Mouse (Mus musculus): ENCODE results near the gene Mtor. TPM values are rescaled to one million over a fixed set of nuclear protein-coding genes. Genes with fewer than 3 reads are reported as not detected.

Gene Mtor
- polyA plus RNA-seq, 1 experiment from 2014 or later = 19.3 TPM

DNA sequence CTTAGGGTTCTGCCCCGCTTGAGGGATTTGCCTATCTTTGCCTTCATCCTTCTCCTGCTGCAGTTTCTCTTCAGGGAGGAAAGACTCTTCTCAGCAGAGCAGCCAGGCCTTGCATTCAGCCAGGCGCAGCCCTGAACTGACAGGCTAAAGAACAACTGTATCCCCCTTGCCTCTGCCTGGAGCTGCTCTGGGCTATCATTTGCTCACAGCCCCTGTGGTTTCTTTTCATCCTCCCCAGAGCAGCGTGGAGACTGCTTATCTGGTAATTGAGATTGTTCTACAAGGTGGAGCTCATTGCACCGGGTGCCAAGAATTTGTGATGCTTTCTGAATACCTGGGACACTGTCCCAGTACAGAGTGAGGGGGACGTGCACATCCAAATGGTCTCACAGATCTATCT is 19.9 kb upstream of the Mtor start:
- peaks cover 8% of the 10 kb centered on the region for H3K4me1 ChIP-seq (replicated peaks)
- ATAC-seq (ENCODE audit: insufficient number of reproducible peaks, insufficient read depth, low FRiP score, low TSS enrichment, low read depth) = no peak

DNA sequence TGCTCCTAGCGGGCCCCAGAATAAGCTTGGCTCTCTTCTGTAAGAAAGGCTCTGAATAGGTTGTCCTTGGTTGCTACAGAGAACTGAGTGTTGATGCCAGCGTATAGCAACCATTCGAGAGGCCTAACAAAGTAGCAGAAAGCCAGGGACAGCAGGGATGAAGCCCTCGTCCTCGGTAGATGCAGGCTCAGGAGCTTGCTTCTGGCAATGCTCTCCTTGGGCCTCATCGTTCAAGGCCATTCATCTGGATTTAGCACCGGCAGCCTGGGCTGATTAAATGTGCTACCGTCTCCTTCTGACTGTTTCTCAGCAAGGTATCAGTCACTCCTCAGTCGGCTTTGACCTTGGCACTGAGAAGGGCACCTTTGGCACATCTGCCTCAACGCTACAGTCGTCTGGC is 19.3 kb upstream of the Mtor start:
- H3K36me3 ChIP-seq = peaks cover 6% of the 10 kb centered on the region; the same call in 1 of the 2 replicates
- H3K9me3 ChIP-seq = no peaks in the 10 kb centered on the region
- H3K4me3 ChIP-seq (replicated peaks) = no peak overlapping the region
- ATAC-seq (ENCODE audit: insufficient number of reproducible peaks, insufficient read depth, low FRiP score, low TSS enrichment, low read depth) = no peak
- no peak overlapping the region for H3K4me2 ChIP-seq
- H3K9ac ChIP-seq (replicated peaks) = no peak overlapping the region
- WGBS = 83% methylated on average over 11 of the region's 11 CpGs
- H3K27me3 ChIP-seq = no peaks in the 10 kb centered on the region
- no peak overlapping the region for H3K27ac ChIP-seq
- H3K4me1 ChIP-seq (replicated peaks) = peaks cover 8% of the 10 kb centered on the region

More for the DNA sequence above, 19.9 kb upstream of the Mtor start:
- WGBS = 84% methylated on average over 5 of the region's 5 CpGs
- no peak overlapping the region for H3K4me2 ChIP-seq
- H3K9ac ChIP-seq (replicated peaks) = no peak overlapping the region
- no peaks in the 10 kb centered on the region for H3K9me3 ChIP-seq
- H3K27ac ChIP-seq = no peak overlapping the region
- peaks cover under 1% of the 10 kb centered on the region; the same call in 1 of the 2 replicates for H3K36me3 ChIP-seq
- no peak overlapping the region for H3K4me3 ChIP-seq (replicated peaks)
- H3K27me3 ChIP-seq = no peaks in the 10 kb centered on the region

DNA sequence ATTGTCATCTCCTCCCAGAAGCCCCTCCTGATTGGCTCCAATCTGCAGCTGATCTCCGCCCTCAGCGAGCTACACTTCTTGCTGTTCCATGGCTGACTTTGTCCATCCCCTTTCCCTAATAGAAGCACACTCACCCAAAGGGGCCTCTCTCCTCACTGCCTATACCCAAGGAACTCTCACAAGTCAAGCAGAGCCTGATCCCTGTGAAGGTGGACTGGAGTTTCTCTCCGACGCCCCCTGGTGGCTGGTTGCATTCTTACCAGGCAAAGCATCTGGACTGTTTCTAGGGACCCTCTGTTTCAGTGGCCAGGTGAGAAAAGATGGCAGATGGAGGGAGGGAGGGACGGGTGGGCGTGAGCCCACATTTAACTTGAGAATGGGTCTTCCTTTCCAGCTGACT is 18.7 kb upstream of the Mtor start:
- Histone ChIP-seq H3K4me3 (replicated peaks) (no peak overlapping the region), H3K27me3 (no peaks in the 10 kb centered on the region), H3K9ac (replicated peaks) (no peak overlapping the region), H3K9me3 (no peaks in the 10 kb centered on the region), H3K4me2 (no peak overlapping the region), H3K4me1 (replicated peaks) (peaks cover 8% of the 10 kb centered on the region), H3K36me3 (peaks cover 12% of the 10 kb centered on the region; the same call in 1 of the 2 replicates), H3K27ac (no peak overlapping the region)
- ATAC-seq (ENCODE audit: insufficient number of reproducible peaks, insufficient read depth, low FRiP score, low TSS enrichment, low read depth) = 0 out of 2 replicates have a peak, but pooled peaks have one; percentile 38
- whole genome bisulfite sequencing = 20% methylated on average over 6 of the region's 6 CpGs

DNA sequence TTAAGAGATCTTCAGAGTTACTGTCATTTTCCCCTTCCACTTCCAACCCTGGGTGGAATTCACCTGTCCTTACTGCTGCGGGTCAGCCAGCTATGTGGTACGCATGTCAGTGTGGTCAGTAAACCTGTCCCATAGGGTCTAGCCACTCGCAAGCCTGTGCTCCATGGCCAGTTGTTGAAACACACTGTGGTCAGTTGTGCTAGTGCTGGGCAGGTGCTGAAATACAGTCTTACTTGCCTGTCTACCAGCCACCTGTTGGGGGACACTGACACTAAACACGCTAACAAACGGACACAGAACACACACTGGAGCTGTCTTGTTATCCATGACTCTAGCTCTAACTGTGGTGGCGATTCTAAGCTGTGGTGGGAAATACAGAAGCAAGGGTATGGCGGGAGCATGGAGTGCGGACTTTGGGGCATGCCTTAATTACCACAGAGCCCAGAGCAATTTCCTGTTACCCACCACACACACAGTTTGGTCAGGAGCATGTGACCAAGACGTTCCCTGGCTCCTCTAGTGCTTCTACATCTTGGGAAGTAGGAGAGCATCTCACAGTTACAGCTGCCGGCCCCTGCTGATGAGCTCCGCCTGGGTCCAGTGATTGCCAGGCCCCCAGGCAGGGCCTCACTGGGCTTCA is 17.4 kb upstream of the Mtor start:
- Histone ChIP-seq H3K36me3 (peaks cover 21% of the 10 kb centered on the region; the same call in 1 of the 2 replicates), H3K9me3 (no peaks in the 10 kb centered on the region), H3K27me3 (no peaks in the 10 kb centered on the region), H3K27ac (no peak overlapping the region), H3K4me3 (replicated peaks) (no peak overlapping the region), H3K4me2 (no peak overlapping the region), H3K4me1 (replicated peaks) (peaks cover 8% of the 10 kb centered on the region), H3K9ac (replicated peaks) (no peak overlapping the region)
- 71% methylated on average over 11 of the region's 11 CpGs for WGBS
- ATAC-seq (ENCODE audit: insufficient number of reproducible peaks, insufficient read depth, low FRiP score, low TSS enrichment, low read depth) = no peak

DNA sequence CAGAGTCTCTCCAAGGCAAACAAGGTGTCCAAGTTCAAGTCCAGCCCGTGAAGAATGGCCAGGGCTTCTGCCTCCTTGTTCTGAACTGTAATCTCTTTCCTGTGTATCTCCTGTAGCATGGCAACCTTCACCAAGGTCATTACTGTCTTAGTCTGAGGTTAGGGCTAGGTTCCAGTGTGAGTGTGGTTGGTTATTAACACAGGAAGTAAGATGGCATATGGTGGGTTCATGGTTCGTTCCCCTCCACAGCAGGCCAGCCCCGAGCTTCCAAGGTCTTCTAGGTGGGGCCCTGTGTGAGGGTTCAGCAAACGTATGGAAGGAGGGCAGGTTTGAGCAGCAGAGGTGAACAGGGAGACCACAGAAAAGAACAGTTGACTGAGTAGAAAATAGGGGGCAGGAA is 15.9 kb upstream of the Mtor start:
- no peak overlapping the region for H3K4me2 ChIP-seq
- no peak overlapping the region for H3K9ac ChIP-seq (replicated peaks)
- no peaks in the 10 kb centered on the region for H3K9me3 ChIP-seq
- ATAC-seq (ENCODE audit: insufficient number of reproducible peaks, insufficient read depth, low FRiP score, low TSS enrichment, low read depth) = no peak
- 79% methylated on average over 4 of the region's 4 CpGs for WGBS
- no peaks in the 10 kb centered on the region for H3K27me3 ChIP-seq
- peaks cover 2% of the 10 kb centered on the region; the same call in 1 of the 2 replicates for H3K4me1 ChIP-seq (replicated peaks)
- peaks cover 26% of the 10 kb centered on the region for H3K36me3 ChIP-seq
- H3K27ac ChIP-seq = no peak overlapping the region
- no peak overlapping the region for H3K4me3 ChIP-seq (replicated peaks)

DNA sequence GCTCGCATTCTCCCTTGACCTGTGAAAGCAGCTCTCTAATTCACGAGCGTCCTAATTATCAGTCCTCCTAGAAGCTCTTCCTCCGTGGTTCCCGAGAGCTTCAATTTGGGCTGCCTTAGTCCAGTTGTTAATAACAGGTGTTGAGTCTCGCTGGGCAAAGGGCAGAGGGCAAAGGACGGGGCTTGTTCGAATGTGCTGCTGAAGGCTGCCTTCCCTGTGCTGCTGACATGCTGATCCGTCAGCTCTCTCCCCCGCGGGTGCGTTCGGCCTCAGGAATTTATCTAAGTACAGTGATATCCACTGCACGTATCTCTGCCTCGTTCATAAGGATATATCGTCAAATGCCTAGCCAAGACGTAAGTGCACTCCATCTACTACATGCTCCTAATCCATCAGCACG is 15.1 kb upstream of the Mtor start:
- Histone ChIP-seq H3K27ac (no peak overlapping the region), H3K9ac (replicated peaks) (no peak overlapping the region), H3K9me3 (no peaks in the 10 kb centered on the region), H3K4me1 (replicated peaks) (no peaks in the 10 kb centered on the region; the same call in 1 of the 2 replicates), H3K27me3 (no peaks in the 10 kb centered on the region), H3K4me2 (no peak overlapping the region), H3K4me3 (replicated peaks) (no peak overlapping the region), H3K36me3 (peaks cover 26% of the 10 kb centered on the region)
- 78% methylated on average over 18 of the region's 18 CpGs for WGBS
- ATAC-seq (ENCODE audit: insufficient number of reproducible peaks, insufficient read depth, low FRiP score, low TSS enrichment, low read depth) = no peak

DNA sequence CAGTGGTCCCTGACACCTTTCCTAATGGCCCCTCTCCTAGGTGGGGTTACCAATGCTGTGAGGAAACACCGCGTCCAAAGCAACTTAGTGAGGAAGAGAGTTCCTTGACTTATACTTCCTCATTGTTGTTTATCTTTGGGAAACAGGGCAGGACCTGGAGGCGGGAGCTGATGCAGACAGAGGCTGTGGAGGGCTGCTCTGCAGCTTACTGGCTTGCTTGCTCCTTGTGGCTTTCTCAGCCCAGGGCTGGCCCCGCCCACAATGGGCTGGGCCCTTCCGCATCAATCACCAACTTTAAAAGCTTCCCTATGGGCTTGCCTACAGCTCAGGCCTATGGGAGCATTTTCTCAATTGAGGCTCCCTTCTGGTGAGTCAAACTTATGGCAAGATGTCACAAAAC is 14.6 kb upstream of the Mtor start:
- H3K4me2 ChIP-seq = no peak overlapping the region
- ATAC-seq (ENCODE audit: insufficient number of reproducible peaks, insufficient read depth, low FRiP score, low TSS enrichment, low read depth) = no peak
- peaks cover 26% of the 10 kb centered on the region for H3K36me3 ChIP-seq
- H3K4me1 ChIP-seq (replicated peaks) = no peaks in the 10 kb centered on the region; the same call in 1 of the 2 replicates
- H3K4me3 ChIP-seq (replicated peaks) = no peak overlapping the region
- H3K27ac ChIP-seq = no peak overlapping the region
- 75% methylated on average over 5 of the region's 5 CpGs for WGBS
- H3K9me3 ChIP-seq = no peaks in the 10 kb centered on the region
- no peaks in the 10 kb centered on the region for H3K27me3 ChIP-seq
- no peak overlapping the region for H3K9ac ChIP-seq (replicated peaks)

DNA sequence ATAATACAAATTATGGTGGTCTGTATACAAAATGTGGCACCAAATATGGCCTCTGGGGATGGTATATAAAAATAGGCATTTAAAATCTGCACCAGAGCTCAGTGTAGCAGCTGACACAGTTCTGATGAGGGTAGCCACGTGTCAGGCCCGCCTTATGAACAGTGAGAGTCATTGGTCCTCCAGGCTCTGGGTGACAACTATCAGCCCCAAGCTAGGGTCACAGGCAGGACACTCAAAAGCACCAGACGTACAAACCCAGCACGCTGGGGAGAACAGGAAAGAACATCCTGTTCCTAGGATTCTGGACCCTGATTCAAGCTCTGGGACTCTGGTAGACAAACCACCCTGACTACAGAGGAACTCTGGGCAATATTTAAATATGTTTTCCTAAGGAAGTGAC is 13.9 kb upstream of the Mtor start:
- no peak overlapping the region for H3K4me2 ChIP-seq
- no peaks in the 10 kb centered on the region; the same call in 1 of the 2 replicates for H3K4me1 ChIP-seq (replicated peaks)
- no peak overlapping the region for H3K9ac ChIP-seq (replicated peaks)
- no peak overlapping the region for H3K4me3 ChIP-seq (replicated peaks)
- ATAC-seq (ENCODE audit: insufficient number of reproducible peaks, insufficient read depth, low FRiP score, low TSS enrichment, low read depth) = no peak
- H3K27ac ChIP-seq = no peak overlapping the region
- H3K9me3 ChIP-seq = no peaks in the 10 kb centered on the region
- H3K27me3 ChIP-seq = no peaks in the 10 kb centered on the region
- peaks cover 26% of the 10 kb centered on the region for H3K36me3 ChIP-seq
- WGBS = 86% methylated on average over 4 of the region's 4 CpGs

DNA sequence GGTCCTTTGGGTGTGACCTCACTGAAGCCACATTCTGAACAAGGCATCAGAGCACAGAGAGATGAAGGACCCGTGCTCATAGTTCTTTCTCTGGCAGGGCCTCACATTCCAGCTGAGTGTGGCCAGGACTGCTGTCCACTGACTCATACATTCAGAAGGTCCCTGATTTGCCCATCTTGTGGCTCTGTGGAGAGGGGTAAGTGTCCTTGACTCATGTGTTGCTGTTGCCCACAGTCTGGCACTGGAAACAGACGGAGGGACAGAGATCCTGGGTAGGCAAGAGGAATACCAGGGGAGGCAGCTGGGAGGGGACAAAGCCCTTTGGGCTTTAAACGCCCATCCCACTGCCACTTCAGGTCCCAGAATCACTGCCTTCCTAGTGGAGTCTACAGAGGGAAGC is 13.3 kb upstream of the Mtor start:
- H3K4me3 ChIP-seq (replicated peaks) = no peak overlapping the region
- no peaks in the 10 kb centered on the region for H3K9me3 ChIP-seq
- H3K27me3 ChIP-seq = no peaks in the 10 kb centered on the region
- no peak overlapping the region for H3K4me2 ChIP-seq
- WGBS = 82% methylated on average over 3 of the region's 3 CpGs
- no peak overlapping the region for H3K27ac ChIP-seq
- H3K9ac ChIP-seq (replicated peaks) = no peak overlapping the region
- ATAC-seq (ENCODE audit: insufficient number of reproducible peaks, insufficient read depth, low FRiP score, low TSS enrichment, low read depth) = no peak
- H3K4me1 ChIP-seq (replicated peaks) = no peaks in the 10 kb centered on the region; the same call in 1 of the 2 replicates
- H3K36me3 ChIP-seq = peaks cover 26% of the 10 kb centered on the region

DNA sequence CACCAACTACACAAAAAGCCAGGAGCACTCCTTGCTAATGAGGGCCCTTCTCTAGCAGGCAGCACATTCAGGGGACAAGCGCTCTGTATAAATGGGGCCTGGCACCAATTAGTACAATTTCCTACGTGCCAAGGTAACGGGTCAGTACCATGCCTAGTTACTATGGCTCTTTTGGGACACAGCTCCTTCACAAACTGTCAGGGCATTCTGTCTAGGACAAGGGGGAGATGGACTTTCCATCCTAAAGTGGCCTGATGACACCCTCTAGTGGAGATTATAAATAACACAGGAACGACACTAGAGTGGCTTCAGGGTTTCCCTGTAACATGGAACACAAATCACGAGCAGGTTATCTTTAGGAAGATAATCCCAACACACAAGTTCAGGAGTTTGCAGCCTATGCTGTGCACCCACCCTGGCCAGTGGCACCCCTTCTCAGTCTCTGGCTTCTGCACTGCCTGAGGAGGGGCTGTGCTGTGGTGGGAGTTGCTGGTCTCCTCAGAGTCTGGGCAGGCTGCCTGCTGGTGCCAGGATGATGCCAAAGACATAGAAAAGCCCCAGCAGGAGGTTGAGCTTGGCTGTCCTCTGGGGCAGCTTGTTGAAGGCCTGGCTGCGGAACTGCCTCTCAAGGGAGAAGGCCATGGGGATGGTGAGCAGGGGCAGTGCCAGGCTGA is 12.6 kb upstream of the Mtor start:
- Histone ChIP-seq H3K4me2 (no peak overlapping the region), H3K9ac (replicated peaks) (no peak overlapping the region), H3K36me3 (peaks cover 26% of the 10 kb centered on the region), H3K27me3 (no peaks in the 10 kb centered on the region), H3K9me3 (no peaks in the 10 kb centered on the region), H3K4me1 (replicated peaks) (no peaks in the 10 kb centered on the region; the same call in 1 of the 2 replicates), H3K4me3 (replicated peaks) (no peak overlapping the region), H3K27ac (no peak overlapping the region)
- no peak for ATAC-seq (ENCODE audit: insufficient number of reproducible peaks, insufficient read depth, low FRiP score, low TSS enrichment, low read depth)
- WGBS = 69% methylated on average over 6 of the region's 6 CpGs

DNA sequence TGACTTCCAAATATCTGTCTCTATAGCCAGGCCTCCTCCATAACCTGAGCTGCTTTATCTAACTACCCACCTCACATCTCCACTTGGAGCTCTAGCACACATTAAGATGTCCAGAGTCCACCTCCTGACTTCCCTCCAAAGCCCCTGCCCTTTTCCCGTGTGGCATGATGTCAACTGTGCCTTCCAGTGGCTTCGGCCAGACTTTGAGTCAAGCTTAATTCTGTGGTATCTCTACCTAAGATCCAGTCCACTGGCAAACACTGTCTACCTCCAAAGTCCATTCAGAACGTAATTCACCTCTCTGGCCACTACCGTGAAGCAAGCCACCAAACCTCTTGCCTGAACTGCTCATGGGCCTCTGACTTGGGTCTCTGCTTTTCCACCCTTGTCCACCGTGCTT is 6.5 kb upstream of the Mtor start:
- Histone ChIP-seq H3K27ac (no peak overlapping the region), H3K4me3 (replicated peaks) (no peak overlapping the region), H3K4me1 (replicated peaks) (peaks cover 12% of the 10 kb centered on the region), H3K4me2 (no peak overlapping the region), H3K9me3 (no peaks in the 10 kb centered on the region), H3K9ac (replicated peaks) (no peak overlapping the region), H3K36me3 (no peaks in the 10 kb centered on the region; the same call in 1 of the 2 replicates), H3K27me3 (no peaks in the 10 kb centered on the region)
- 84% methylated on average over 5 of the region's 5 CpGs for WGBS
- ATAC-seq (ENCODE audit: insufficient number of reproducible peaks, insufficient read depth, low FRiP score, low TSS enrichment, low read depth) = no peak

Data from limb, embryonic 12.5 days (tissue).